Mouse (Mus musculus) testis, adult 2 months (tissue): ENCODE results near the gene Duox1.

Source experiments
- CTCF ChIP-seq: fragments of 200-500 bp; IDR thresholded peaks from 2 replicates; pipeline ENCODE4 v1.5.1; 2012; ENCODE audit warnings: low read depth, mild to moderate bottlenecking, inconsistent platforms, low read length, moderate library complexity; ENCODE audit not compliant: control insufficient read depth, insufficient read depth, insufficient replicate concordance
- POLR2A ChIP-seq: fragments of 200-500 bp; IDR thresholded peaks from 2 replicates; pipeline ENCODE4 v1.6.1; 2012; ENCODE audit warnings: low read depth, mild to moderate bottlenecking, inconsistent platforms, low read length, moderate library complexity; ENCODE audit not compliant: control insufficient read depth

DNA sequence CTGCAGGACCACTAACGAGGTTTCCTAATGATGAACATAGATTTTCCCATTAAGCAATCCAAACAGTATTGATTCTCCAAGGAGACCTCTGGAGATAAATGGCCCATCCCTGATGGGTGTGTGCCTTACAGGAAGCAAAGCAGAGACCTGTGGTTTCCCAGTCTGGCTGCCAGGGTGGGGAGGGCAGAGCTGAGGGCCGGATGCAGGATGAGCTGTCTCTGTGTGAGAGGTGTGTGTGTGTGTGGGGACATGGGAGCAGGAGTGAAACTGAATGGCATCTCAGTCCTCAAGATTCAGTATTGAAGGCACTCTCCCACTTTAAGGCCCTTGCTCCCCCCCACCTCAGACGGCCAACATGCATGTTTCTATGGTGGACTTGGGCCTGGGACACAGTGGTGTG is 40.7 kb downstream of the Duox1 start:
- TF ChIP-seq CTCF = no peak
- TF ChIP-seq POLR2A = no peak
